Mouse (Mus musculus): ENCODE measurements around the gene Olfr30.

DNA sequence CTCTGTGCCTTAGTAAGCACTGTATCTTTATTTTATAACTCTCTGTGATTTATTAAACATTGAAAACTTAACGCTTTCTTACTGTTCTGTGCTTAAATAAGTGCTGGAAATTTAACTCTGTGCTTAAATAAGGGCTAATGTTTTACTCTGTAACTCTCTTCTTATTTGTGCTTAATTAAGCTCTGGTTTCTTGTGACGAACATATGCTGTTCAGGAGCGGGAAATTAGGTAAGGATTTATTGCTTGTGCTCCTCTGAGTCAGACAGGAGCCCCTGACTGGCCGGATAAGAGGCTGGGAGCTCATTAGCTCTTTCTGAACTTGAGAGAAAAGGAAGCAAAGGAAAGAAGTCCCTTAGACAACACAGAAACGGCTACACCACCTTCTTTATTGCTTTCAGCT lies 24.2 kb downstream of the Olfr30 start:
- TF ChIP-seq POLR2A (IDR thresholded peaks at IDR 0.05; ENCODE audit: low read depth, low read length) (no peak), CTCF (IDR thresholded peaks at IDR 0.05; ENCODE audit: borderline replicate concordance, insufficient read depth, low read length) (no peak)
